In the genomic region with DNA sequence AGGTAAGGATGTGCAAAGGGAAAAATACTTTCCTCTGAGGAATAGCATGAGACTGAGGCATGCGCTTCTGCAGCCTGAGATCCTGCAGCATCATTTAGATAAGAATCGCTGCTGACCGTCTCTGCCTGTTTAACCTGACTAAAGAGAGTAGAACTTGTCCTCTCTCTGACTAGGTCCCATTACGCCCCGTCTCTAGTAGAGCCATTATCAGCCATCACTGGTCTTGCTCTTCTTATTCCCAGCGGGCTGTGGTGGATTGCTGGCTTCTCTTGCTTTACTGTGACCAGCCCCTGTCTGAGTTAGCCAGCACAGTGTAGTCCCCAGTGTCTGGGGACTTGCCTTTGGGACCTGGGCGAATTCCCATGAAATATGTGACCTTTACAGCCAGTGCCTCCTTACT, we compare ENCODE assay signal across 20 mouse cellular contexts. TPM values are rescaled to one million over a fixed set of nuclear protein-coding genes. Genes with fewer than 3 reads are reported as not detected.
A peak's percentile ranks its signal among the peaks of the same experiment; 100 is the strongest.
DNase-seq lines count a peak whose midpoint lies in the region; ATAC-seq and TF ChIP-seq lines count a peak whose summit lies in the region.
"Had no signal": no experiment of that assay in that cellular context is flagged by ENCODE, and none has a peak within 500 bp of the region (broad histone marks: within the 10 kb centered on the region; RNA-seq: fewer than 3 reads in every experiment).

No protein-coding gene starts in this region.

- H3K27ac ChIP-seq in intestine, embryonic 14.5 days (ENCODE audit: low read depth) = no peak overlapping the region
- no peak overlapping the region for H3K27ac ChIP-seq in intestine, embryonic 16.5 days (ENCODE audit: low read length)
- H3K27ac ChIP-seq in olfactory bulb, adult 2 months (ENCODE audit: insufficient read depth, low read depth, low read length) = peak overlapping the region; percentile 71
- no peak overlapping the region for H3K27ac ChIP-seq in liver, embryonic 11.5 days (ENCODE audit: low read depth, low read length)
- H3K27ac ChIP-seq: embryonic facial prominence, embryonic 10.5 days; forebrain, embryonic 13.5 days; heart, embryonic 13.5 days had no signal

- no peak overlapping the region for H3K4me2 ChIP-seq in intestine, embryonic 14.5 days (ENCODE audit: low read length)
- no peak overlapping the region for H3K4me2 ChIP-seq in intestine, embryonic 16.5 days (ENCODE audit: low read depth, low read length)
- H3K4me2 ChIP-seq in liver, embryonic 11.5 days = no peak overlapping the region
- H3K4me2 ChIP-seq: forebrain, embryonic 13.5 days; heart, embryonic 13.5 days had no signal

- TF ChIP-seq CTCF in E14TG2a.4 (conservative IDR thresholded peaks at IDR 0.05; ENCODE audit: low read length) = no peak
- TF ChIP-seq CTCF in olfactory bulb, adult 2 months (IDR thresholded peaks at IDR 0.05; ENCODE audit: insufficient read depth, low read depth, low read length) = no peak

- TF ChIP-seq POLR2A in olfactory bulb, adult 2 months (IDR thresholded peaks at IDR 0.05; ENCODE audit: insufficient read depth, low read depth, low read length) = no peak

- ATAC-seq in intestine, embryonic 14.5 days (replicated peaks; ENCODE audit: low FRiP score, low TSS enrichment, low read depth) = no peak
- no peak for ATAC-seq in intestine, embryonic 16.5 days
- no peak for ATAC-seq in liver, embryonic 11.5 days (replicated peaks; ENCODE audit: low FRiP score)
- ATAC-seq: activated CD4-positive, CD25-positive, alpha-beta regulatory T cell, adult 4 months; CD4-positive, CD25-positive, alpha-beta regulatory T cell, adult 4 months; forebrain, postnatal 0 days; hindbrain, embryonic 16.5 days; Patski had no signal

- 82% methylated on average over 7 of the region's 7 CpGs for WGBS in intestine, embryonic 14.5 days
- WGBS in intestine, embryonic 16.5 days = 84% methylated on average over 7 of the region's 7 CpGs
- 91% methylated on average over 7 of the region's 7 CpGs for WGBS in olfactory bulb, adult 2 months
- WGBS in liver, embryonic 11.5 days = 79% methylated on average over 7 of the region's 7 CpGs

- H3K36me3 ChIP-seq in intestine, embryonic 14.5 days (ENCODE audit: control insufficient read depth, insufficient read depth, low read length) = no peaks in the 10 kb centered on the region; the same call in 1 of the 2 replicates
- no peaks in the 10 kb centered on the region for H3K36me3 ChIP-seq in intestine, embryonic 16.5 days (ENCODE audit: control insufficient read depth, insufficient read depth, low read length)
- peaks cover 16% of the 10 kb centered on the region for H3K36me3 ChIP-seq in E14TG2a.4 (ENCODE audit: insufficient read depth, low read length)
- no peaks in the 10 kb centered on the region for H3K36me3 ChIP-seq in liver, embryonic 11.5 days (ENCODE audit: control insufficient read depth, insufficient read depth, low read length)
- H3K36me3 ChIP-seq: embryonic facial prominence, embryonic 10.5 days; heart, embryonic 13.5 days had no signal

- H3K27me3 ChIP-seq in intestine, embryonic 14.5 days (replicated peaks; ENCODE audit: control insufficient read depth, insufficient read depth, low read length) = no peaks in the 10 kb centered on the region
- H3K27me3 ChIP-seq in intestine, embryonic 16.5 days (replicated peaks; ENCODE audit: control insufficient read depth, insufficient read depth, low read length) = no peaks in the 10 kb centered on the region
- no peaks in the 10 kb centered on the region for H3K27me3 ChIP-seq in E14TG2a.4 (ENCODE audit: insufficient read depth, low read length)
- no peaks in the 10 kb centered on the region for H3K27me3 ChIP-seq in liver, embryonic 11.5 days (replicated peaks; ENCODE audit: control insufficient read depth, insufficient read depth, low read length)
- H3K27me3 ChIP-seq: forebrain, embryonic 13.5 days; heart, embryonic 13.5 days; Patski had no signal

- no peak overlapping the region for H3K4me3 ChIP-seq in intestine, embryonic 14.5 days (ENCODE audit: low read depth, low read length)
- no peak overlapping the region for H3K4me3 ChIP-seq in intestine, embryonic 16.5 days (ENCODE audit: low read length)
- 0 out of 2 replicates have a peak overlapping the region, but pooled peaks have one; percentile 11 for H3K4me3 ChIP-seq in E14TG2a.4 (replicated peaks; ENCODE audit: low read length)
- no peak overlapping the region for H3K4me3 ChIP-seq in olfactory bulb, adult 2 months (ENCODE audit: insufficient read depth, low read depth, low read length)
- H3K4me3 ChIP-seq in liver, embryonic 11.5 days (ENCODE audit: low read depth, low read length) = no peak overlapping the region
- H3K4me3 ChIP-seq: embryonic facial prominence, embryonic 10.5 days; forebrain, embryonic 13.5 days; heart, embryonic 13.5 days had no signal

- 0 out of 2 replicates have a peak, but pooled peaks cover 3% of the 10 kb centered on the region for H3K4me1 ChIP-seq in intestine, embryonic 14.5 days (replicated peaks; ENCODE audit: control insufficient read depth, insufficient read depth, low read length)
- H3K4me1 ChIP-seq in intestine, embryonic 16.5 days (ENCODE audit: control insufficient read depth, insufficient read depth, low read length) = peaks cover 4% of the 10 kb centered on the region; the same call in 1 of the 2 replicates
- peaks cover 61% of the 10 kb centered on the region for H3K4me1 ChIP-seq in E14TG2a.4 (replicated peaks; ENCODE audit: low read depth, low read length)
- H3K4me1 ChIP-seq in olfactory bulb, adult 2 months (ENCODE audit: control insufficient read depth, insufficient read depth, low read length) = peaks cover 10% of the 10 kb centered on the region
- H3K4me1 ChIP-seq in liver, embryonic 11.5 days (replicated peaks; ENCODE audit: control insufficient read depth, insufficient read depth, low read length) = no peaks in the 10 kb centered on the region

- no peaks in the 10 kb centered on the region for H3K9me3 ChIP-seq in intestine, embryonic 14.5 days (ENCODE audit: control insufficient read depth, low read length)
- no peaks in the 10 kb centered on the region for H3K9me3 ChIP-seq in intestine, embryonic 16.5 days (ENCODE audit: control insufficient read depth, low read length)
- H3K9me3 ChIP-seq in E14TG2a.4 (ENCODE audit: low read length) = no peaks in the 10 kb centered on the region
- H3K9me3 ChIP-seq in liver, embryonic 11.5 days (ENCODE audit: control insufficient read depth, low read length) = no peaks in the 10 kb centered on the region
- H3K9me3 ChIP-seq: embryonic facial prominence, embryonic 10.5 days; forebrain, embryonic 13.5 days; heart, embryonic 13.5 days had no signal

- peak; percentile 11 for DNase-seq in adrenal gland, postnatal 10 days
- DNase-seq in adrenal gland, postnatal 4 days (ENCODE audit: low spot score in 2 of 2) = no peak
- DNase-seq in intestine, embryonic 14.5 days (ENCODE audit: low spot score) = peak; percentile 21
- no peak for DNase-seq in liver, embryonic 11.5 days (ENCODE audit: low spot score)
- DNase-seq: B cell, adult 2 months; cerebellum, adult 11-12 months; cerebellum, postnatal 10 days; gastrocnemius, postnatal 14 days; heart, postnatal 36 days had no signal

- H3K9ac ChIP-seq in intestine, embryonic 14.5 days (ENCODE audit: low read length) = no peak overlapping the region
- H3K9ac ChIP-seq in intestine, embryonic 16.5 days (ENCODE audit: low read depth, low read length) = no peak overlapping the region
- H3K9ac ChIP-seq in liver, embryonic 11.5 days (ENCODE audit: low read depth, low read length) = no peak overlapping the region
- H3K9ac ChIP-seq: forebrain, embryonic 13.5 days; forebrain, postnatal 0 days; heart, embryonic 13.5 days had no signal

RNA-seq across cellular contexts. Expression of gene Slc44a1, which starts 50.2 kb away (rescaled TPM):
- 10 to 100 TPM; 69.5 to 75.8 TPM for total RNA-seq in adrenal gland, postnatal 10 days (2021)
- 10 to 100 TPM; 95.4 to 95.8 TPM for total RNA-seq in adrenal gland, postnatal 4 days (2021)
- polyA plus RNA-seq in intestine, embryonic 14.5 days (2014; fragmentation: Nextera tagmentation; extraction: Ambion mirVana) = 64.5 and 75.1 TPM in 2 replicates
- 17.2 and 22.0 TPM in 2 replicates for polyA plus RNA-seq in intestine, embryonic 16.5 days (2015; fragmentation: Nextera tagmentation; extraction: Ambion mirVana)
- not detected in 2 replicates for polyA plus RNA-seq in olfactory bulb, adult 2 months (2012; ENCODE audit: insufficient read depth, insufficient read length, low replicate concordance, missing spikeins)
- polyA plus RNA-seq in liver, embryonic 11.5 days (2014; fragmentation: Nextera tagmentation; extraction: Ambion mirVana) = 19.2 and 20.8 TPM in 2 replicates

Comparison
In these comparisons a context has a peak if more than half of its experiments do, and no peak if none do; other contexts are left out.
1. DNase-seq: peak in adrenal gland, postnatal 10 days (single experiment) and intestine, embryonic 14.5 days (single experiment); none in adrenal gland, postnatal 4 days (0 of 2) and liver, embryonic 11.5 days (single experiment).
2. RNA of gene Slc44a1, which starts 50.2 kb away (polyA plus RNA-seq): 64.5 to 75.1 TPM in intestine, embryonic 14.5 days, 19.2 to 20.8 TPM in liver, embryonic 11.5 days and 17.2 to 22.0 TPM in intestine, embryonic 16.5 days; not detected in olfactory bulb, adult 2 months; every median in the first group is over 10 times any median in the second.